Mouse (Mus musculus) G1E (cell line): ENCODE data around the gene Ascl1.

Experiments used
- CTCF ChIP-seq: IDR thresholded peaks from 2 replicates; pipeline ENCODE4 v1.5.1; 2012; ENCODE audit warnings: low read depth, low read length, inconsistent platforms, mixed read lengths
- GATA1 ChIP-seq: IDR thresholded peaks from 2 replicates; pipeline ENCODE4 v1.6.1; 2012; ENCODE audit warnings: borderline replicate concordance, low read length, inconsistent platforms, mixed read lengths
- TAL1 ChIP-seq: conservative IDR thresholded peaks from 2 replicates; pipeline ENCODE4 v1.6.1; 2012; ENCODE audit warnings: low read depth, low read length, inconsistent platforms, mixed read lengths

GRCm38 (mm10) chr10:87518585-87518984 is 25.1 kb upstream of the Ascl1 start:
- TF ChIP-seq CTCF (no peak), TAL1 (no peak), GATA1 (no peak)
